Mouse (Mus musculus): ENCODE results near the gene Golga7b. TPM values are rescaled to one million over a fixed set of nuclear protein-coding genes. Genes with fewer than 3 reads are reported as not detected.
A peak's percentile ranks its signal among the peaks of the same experiment; 100 is the strongest.

Gene Golga7b
- polyA plus RNA-seq (2021; fragmentation: Nextera tagmentation): 105 and 124 TPM in 2 replicates
- long read RNA-seq, experiment 1, transcript Golga7b-201 (5 exons, 2,823 nt): major isoform, 25 of 216 reads
- long read RNA-seq, experiment 1, partial matches to known transcripts: 181 of 216 reads
- long read RNA-seq, experiment 1, other reads (novel, unspliced or antisense): 10 of 216 reads
- long read RNA-seq, experiment 2, transcript Golga7b-201 (5 exons, 2,823 nt): major isoform, 105 of 134 reads
- long read RNA-seq, experiment 2, partial matches to known transcripts: 17 of 134 reads
- long read RNA-seq, experiment 2, other reads (novel, unspliced or antisense): 12 of 134 reads

DNA sequence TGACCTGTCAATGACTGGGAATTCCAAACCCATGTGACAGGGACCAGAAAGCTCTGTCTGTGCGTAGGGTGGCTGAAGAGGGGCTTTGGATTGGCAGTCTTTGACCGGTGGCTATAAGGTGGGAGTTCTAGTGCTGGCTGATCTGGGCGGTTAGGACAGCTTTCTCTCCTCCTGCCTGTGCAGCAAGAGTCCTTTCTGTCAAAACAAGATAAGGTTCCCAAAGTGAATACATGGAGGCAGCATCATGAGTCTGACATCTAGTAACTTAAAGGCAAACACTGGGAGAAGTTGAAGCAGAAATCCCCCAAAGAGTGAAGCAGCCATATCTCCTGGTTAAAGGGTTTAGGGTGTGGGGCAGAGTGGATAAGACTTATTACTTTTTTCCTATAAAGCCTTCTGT lies at the start of gene Golga7b:
Gene Golga7b (plus strand): TSS at position 56 of the 400 bp plus-strand sequence.

DNA sequence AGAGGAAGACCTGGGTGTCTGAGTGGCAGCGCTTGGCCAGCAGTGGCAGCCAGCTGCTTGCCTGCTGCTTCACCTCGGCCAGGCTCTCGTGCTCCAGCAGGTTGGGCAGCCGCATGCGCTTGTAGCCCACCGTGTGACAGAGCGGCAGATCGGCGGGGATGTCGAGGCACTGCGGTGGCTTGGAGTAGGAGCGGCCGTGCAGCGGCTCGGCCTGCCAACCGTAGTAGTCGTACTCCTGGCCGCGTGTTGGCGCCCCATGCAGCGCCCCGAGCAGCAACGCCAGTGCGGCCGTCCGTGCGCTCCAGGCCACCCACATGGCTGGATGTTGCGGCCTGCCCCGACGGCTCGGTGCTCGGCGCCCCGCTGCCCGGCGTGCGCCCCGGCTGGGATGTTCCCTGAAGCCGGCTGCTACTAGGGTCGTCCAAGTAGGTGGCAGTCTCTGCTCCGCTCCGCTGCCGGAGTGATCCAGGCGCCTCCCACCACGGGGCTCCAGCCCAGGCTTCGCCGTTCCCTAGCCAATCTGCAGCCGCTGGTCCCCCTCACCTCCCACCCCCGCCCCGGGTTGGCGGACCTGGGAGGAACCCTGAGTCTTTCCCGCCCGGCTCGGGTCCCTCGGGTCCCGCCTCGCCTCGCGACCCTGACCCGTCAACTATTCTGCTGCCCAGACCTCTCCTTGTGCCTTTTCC lies 45.5 kb upstream of the Golga7b start, which contains the start of gene Sfrp5:
Gene Sfrp5 (minus strand): TSS at position 557 of the 686 bp plus-strand sequence.

Small RNA genes within 50 kb of the gene (microRNA-seq; reads per million reads assigned to microRNA genes)
- not detected for gene Gm26339
- gene Mir3085: 12.9 reads per million, percentile 35 among the genes with 10 or more reads in this experiment

Other genes starting within 250 kb of the Golga7b start
- gene Ankrd2, start 211.6 kb upstream of the Golga7b start, polyA plus RNA-seq (2021; fragmentation: Nextera tagmentation): 0.50 and 0.56 TPM in 2 replicates
- gene Hoga1, start 202.0 kb upstream of the Golga7b start, polyA plus RNA-seq (2021; fragmentation: Nextera tagmentation): 0.73 and 0.92 TPM in 2 replicates
- gene 4933411K16Rik, start 195.3 kb upstream of the Golga7b start, polyA plus RNA-seq (2021; fragmentation: Nextera tagmentation): not detected in 2 replicates
- gene Morn4, start 161.2 kb upstream of the Golga7b start, polyA plus RNA-seq (2021; fragmentation: Nextera tagmentation): 53.1 and 58.1 TPM in 2 replicates
- gene Pi4k2a, start 157.1 kb upstream of the Golga7b start, polyA plus RNA-seq (2021; fragmentation: Nextera tagmentation): 8.1 and 8.4 TPM in 2 replicates
- gene Avpi1, start 118.5 kb upstream of the Golga7b start, polyA plus RNA-seq (2021; fragmentation: Nextera tagmentation): 65.3 and 67.0 TPM in 2 replicates
- 0.60 and 0.89 TPM in 2 replicates for gene Marveld1, start 100.2 kb upstream of the Golga7b start, polyA plus RNA-seq (2021; fragmentation: Nextera tagmentation)
- gene Zfyve27, start 83.6 kb upstream of the Golga7b start, polyA plus RNA-seq (2021; fragmentation: Nextera tagmentation): 10.1 and 10.7 TPM in 2 replicates
- 0.28 and 1.5 TPM in 2 replicates for gene Sfrp5, start 45.3 kb upstream of the Golga7b start, polyA plus RNA-seq (2021; fragmentation: Nextera tagmentation)
- 83.4 and 85.0 TPM in 2 replicates for gene Crtac1, start 184.2 kb downstream of the Golga7b start, polyA plus RNA-seq (2021; fragmentation: Nextera tagmentation)

Data from layer of hippocampus, adult 6 months (tissue).